Mouse (Mus musculus) liver, postnatal 0 days (tissue): Measurements from ENCODE around the gene Txnrd1.

Experiments
- CTCF ChIP-seq: sonication (generic); IDR thresholded peaks from 2 replicates; pipeline ENCODE4 v1.5.1; 2016; ENCODE audit warnings: antibody characterized with exemption, low read depth
- EP300 ChIP-seq: IDR thresholded peaks from 2 replicates; pipeline ENCODE4 v1.6.1; 2016; ENCODE audit warnings: antibody characterized with exemption, low read depth, mild to moderate bottlenecking

GRCm38 (mm10) chr10:82858032-82858680 is 24.4 kb downstream of the Txnrd1 start:
- TF ChIP-seq CTCF, result no peak
- TF ChIP-seq EP300, result no peak
